Mouse (Mus musculus) liver, adult 2 months (tissue): ENCODE measurements around the gene Htr1d. TPM values are rescaled to one million over a fixed set of nuclear protein-coding genes. Genes with fewer than 3 reads are reported as not detected.
A peak's percentile ranks its signal among the peaks of the same experiment; 100 is the strongest.

Experiments used
- DNase-seq: peaks from one replicate; pipeline ENCODE4 v3.0.0-alpha.2; 2011; ENCODE audit warnings: low read depth, low spot score; ENCODE audit errors: extremely low read depth
- H3K27ac ChIP-seq: fragments of 200-500 bp; replicated peaks from 2 replicates; pipeline ENCODE4 v1.5.1; 2012; ENCODE audit warnings: low read depth, mild to moderate bottlenecking, control low read depth, inconsistent platforms, low read length; ENCODE audit not compliant: insufficient read depth
- H3K27me3 ChIP-seq: fragments of 200-500 bp; 2 replicates; pipeline ENCODE4 v1.6.1; 2012; ENCODE audit warnings: mild to moderate bottlenecking, moderate library complexity, low read length, inconsistent platforms; ENCODE audit not compliant: control insufficient read depth, insufficient read depth
- H3K36me3 ChIP-seq: fragments of 200-500 bp; 2 replicates; pipeline ENCODE4 v1.6.1; 2012; ENCODE audit warnings: low read length, inconsistent platforms; ENCODE audit not compliant: control insufficient read depth, insufficient read depth
- H3K4me1 ChIP-seq: fragments of 200-500 bp; 2 replicates; pipeline ENCODE4 v1.6.1; 2011; ENCODE audit warnings: low read length; ENCODE audit not compliant: control insufficient read depth, insufficient read depth
- H3K4me3 ChIP-seq: fragments of 200-500 bp; 2 replicates; pipeline ENCODE4 v1.5.1; 2011; ENCODE audit warnings: low read depth, mild to moderate bottlenecking, control low read depth, low read length, moderate library complexity; ENCODE audit not compliant: insufficient read depth
- H3K79me2 ChIP-seq: fragments of 200-500 bp; 2 replicates; pipeline ENCODE4 v1.6.1; 2012; ENCODE audit warnings: inconsistent platforms, mild to moderate bottlenecking, low read length, moderate library complexity; ENCODE audit not compliant: control insufficient read depth, insufficient read depth
- H3K9ac ChIP-seq: fragments of 200-500 bp; 2 replicates; pipeline ENCODE4 v1.6.1; 2012; ENCODE audit warnings: low read depth, mild to moderate bottlenecking, control low read depth, inconsistent platforms, low read length
- CTCF ChIP-seq: fragments of 200-500 bp; IDR thresholded peaks from 2 replicates; pipeline ENCODE4 v1.5.1; 2011; ENCODE audit warnings: low read depth, low read length, control low read depth
- POLR2A ChIP-seq: fragments of 200-500 bp; IDR thresholded peaks from 2 replicates; pipeline ENCODE4 v1.6.1; 2011; ENCODE audit warnings: low read length, control low read depth; ENCODE audit not compliant: insufficient read depth; ENCODE audit errors: extremely low read depth
- WGBS: fragments of 180-500 bp; shearing (Covaris S2); methylation state at CpG from one replicate; pipeline ENCODE4 v1.1.7; 2018; 5-methylcytosine and 5-hydroxymethylcytosine counted together
- polyA plus RNA-seq: library from polyadenylated mRNA; depleted of rRNA; stranded (reverse); fragments of >200 nt; gene quantifications from 2 replicates; pipeline ENCODE4 v1.2.3, GENCODE M21; 2012
- total RNA-seq: library from RNA; depleted of rRNA; stranded (reverse); fragments of >200 nt; gene quantifications from 2 replicates; pipeline ENCODE4 v1.2.3, GENCODE M21; 2014

The Htr1d gene
- total and polyA plus RNA-seq, 2 experiments: 0.82 TPM; not detected in 1

DNA sequence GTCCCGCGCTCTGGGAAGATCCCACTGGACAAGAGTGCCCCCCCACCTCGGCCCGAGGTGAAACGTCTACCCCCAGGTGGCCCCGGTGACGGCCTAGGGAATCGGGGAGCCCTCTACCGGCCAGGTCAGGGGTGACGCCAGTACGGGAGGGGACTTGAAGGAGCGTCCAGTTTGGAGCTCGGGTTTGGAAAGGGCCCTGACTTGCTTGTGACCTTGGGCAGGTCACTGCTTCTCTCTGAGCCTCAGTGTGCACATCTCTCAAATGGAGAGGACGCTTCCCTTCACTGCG, 1.6 kb downstream of the Htr1d start:
- Histone ChIP-seq H3K4me3 (peak overlapping the region; percentile 42; the same call in 1 of the 2 replicates), H3K36me3 (no peaks in the 10 kb centered on the region), H3K9ac (no peak overlapping the region), H3K27ac (no peak overlapping the region), H3K79me2 (no peaks in the 10 kb centered on the region), H3K27me3 (0 out of 2 replicates have a peak, but pooled peaks cover 3% of the 10 kb centered on the region), H3K4me1 (0 out of 2 replicates have a peak, but pooled peaks cover 3% of the 10 kb centered on the region)
- peak; percentile 66 for TF ChIP-seq CTCF
- no peak for TF ChIP-seq POLR2A
- DNase-seq: peak; percentile 12
- WGBS: 3% methylated on average over 15 of the region's 15 CpGs

DNA sequence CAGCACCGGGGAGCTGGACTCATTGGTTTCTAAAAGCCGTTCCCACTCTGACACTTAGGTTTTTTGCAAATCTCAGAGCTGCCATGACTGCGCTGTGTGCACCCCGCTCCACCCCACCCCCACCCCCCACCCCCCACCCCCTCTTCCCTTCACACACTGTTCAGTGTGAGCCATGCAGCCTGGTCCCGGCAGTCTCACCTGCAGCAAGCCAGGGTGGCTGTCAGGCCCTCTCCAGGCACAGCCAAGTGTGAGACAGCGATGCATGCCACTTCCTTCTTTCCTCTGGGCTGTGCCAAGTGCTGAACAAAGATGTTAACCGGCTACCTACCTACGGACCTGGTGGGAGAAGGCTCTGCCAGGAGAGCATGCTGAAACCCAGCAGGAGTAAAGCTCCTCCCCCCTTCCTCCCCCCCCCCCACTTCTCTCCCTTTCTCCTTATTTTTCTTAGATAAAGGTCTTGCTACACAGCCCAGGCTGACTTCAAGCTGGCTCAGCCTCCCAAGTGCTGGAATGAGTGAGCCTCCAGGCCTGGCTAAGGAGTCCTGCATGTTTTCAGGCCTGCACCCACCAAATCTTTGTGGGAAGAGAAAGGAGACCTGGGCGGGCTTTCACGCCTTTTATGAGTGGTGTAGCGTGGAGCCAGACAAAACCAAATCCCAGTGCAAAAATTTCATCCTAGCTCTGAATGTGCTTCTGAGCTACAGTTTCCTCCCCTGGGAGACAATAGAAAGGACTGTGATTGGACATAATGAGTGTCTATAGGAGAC, 7.5 kb downstream of the Htr1d start:
- TF ChIP-seq CTCF: no peak
- TF ChIP-seq POLR2A: no peak
- Histone ChIP-seq H3K9ac (no peak overlapping the region), H3K4me3 (no peak overlapping the region), H3K79me2 (no peaks in the 10 kb centered on the region), H3K27me3 (no peaks in the 10 kb centered on the region), H3K4me1 (no peaks in the 10 kb centered on the region), H3K36me3 (no peaks in the 10 kb centered on the region), H3K27ac (no peak overlapping the region)
- 80% methylated on average over 11 of the region's 11 CpGs for WGBS
- no peak for DNase-seq

DNA sequence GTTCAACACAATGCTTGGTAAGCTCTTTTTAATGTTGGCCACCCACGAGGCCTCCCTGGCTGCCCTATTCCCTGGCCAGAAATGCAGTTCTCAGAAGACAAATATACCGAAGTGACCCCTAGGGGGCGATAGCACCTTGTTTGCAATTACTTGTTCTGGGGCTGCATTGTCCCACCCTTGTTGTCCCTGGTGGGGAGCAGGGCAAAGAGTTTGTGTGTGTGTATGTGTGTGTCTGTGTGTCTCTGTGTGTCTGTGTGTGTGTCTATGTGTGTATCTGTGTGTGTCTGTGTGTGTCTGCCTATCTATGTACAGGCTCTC, 8.0 kb downstream of the Htr1d start:
- Histone ChIP-seq H3K79me2 (no peaks in the 10 kb centered on the region), H3K36me3 (no peaks in the 10 kb centered on the region), H3K4me1 (no peaks in the 10 kb centered on the region), H3K27me3 (no peaks in the 10 kb centered on the region), H3K4me3 (no peak overlapping the region), H3K9ac (no peak overlapping the region), H3K27ac (no peak overlapping the region)
- 7% methylated on average over 3 of the region's 3 CpGs for WGBS
- DNase-seq: peak; percentile 40
- peak; percentile 60 for TF ChIP-seq CTCF
- TF ChIP-seq POLR2A: no peak

- 90% methylated on average over 4 of the region's 4 CpGs for WGBS
- no peak overlapping the region for H3K4me3 ChIP-seq
- H3K27ac ChIP-seq: no peak overlapping the region
- H3K9ac ChIP-seq: no peak overlapping the region
- H3K36me3 ChIP-seq: no peaks in the 10 kb centered on the region
- no peaks in the 10 kb centered on the region for H3K27me3 ChIP-seq
- DNase-seq: no peak
- TF ChIP-seq POLR2A (no peak), CTCF (no peak)
- no peaks in the 10 kb centered on the region for H3K4me1 ChIP-seq
- no peaks in the 10 kb centered on the region for H3K79me2 ChIP-seq
These were observed 10.7 kb downstream of the Htr1d start for GRCm38 (mm10) chr4:136434029-136434428.

DNA sequence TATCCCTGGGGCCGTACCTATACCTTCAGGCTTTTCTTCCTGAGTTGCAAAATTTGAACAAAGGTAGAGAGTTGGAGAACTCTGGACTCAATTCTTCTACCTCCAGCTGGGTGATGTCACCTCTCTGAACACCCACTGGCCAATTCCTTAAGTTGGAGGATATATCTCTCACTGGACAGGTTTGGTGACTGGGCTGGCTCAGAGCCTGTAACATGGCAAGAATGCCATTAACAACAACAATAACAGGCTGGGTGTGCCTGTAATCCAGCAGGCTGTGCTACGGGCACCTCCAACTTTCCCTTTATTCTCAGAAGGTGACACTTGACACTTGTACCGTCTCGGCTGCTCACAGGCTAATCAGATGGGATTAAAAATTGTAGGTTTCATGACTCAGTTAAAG, 15.8 kb downstream of the Htr1d start:
- no peak for TF ChIP-seq POLR2A
- no peak for TF ChIP-seq CTCF
- DNase-seq: no peak
- Histone ChIP-seq H3K79me2 (no peaks in the 10 kb centered on the region), H3K27me3 (no peaks in the 10 kb centered on the region), H3K4me3 (no peak overlapping the region), H3K36me3 (no peaks in the 10 kb centered on the region), H3K4me1 (no peaks in the 10 kb centered on the region), H3K27ac (no peak overlapping the region), H3K9ac (no peak overlapping the region)
- 81% methylated on average over 4 of the region's 4 CpGs for WGBS

DNA sequence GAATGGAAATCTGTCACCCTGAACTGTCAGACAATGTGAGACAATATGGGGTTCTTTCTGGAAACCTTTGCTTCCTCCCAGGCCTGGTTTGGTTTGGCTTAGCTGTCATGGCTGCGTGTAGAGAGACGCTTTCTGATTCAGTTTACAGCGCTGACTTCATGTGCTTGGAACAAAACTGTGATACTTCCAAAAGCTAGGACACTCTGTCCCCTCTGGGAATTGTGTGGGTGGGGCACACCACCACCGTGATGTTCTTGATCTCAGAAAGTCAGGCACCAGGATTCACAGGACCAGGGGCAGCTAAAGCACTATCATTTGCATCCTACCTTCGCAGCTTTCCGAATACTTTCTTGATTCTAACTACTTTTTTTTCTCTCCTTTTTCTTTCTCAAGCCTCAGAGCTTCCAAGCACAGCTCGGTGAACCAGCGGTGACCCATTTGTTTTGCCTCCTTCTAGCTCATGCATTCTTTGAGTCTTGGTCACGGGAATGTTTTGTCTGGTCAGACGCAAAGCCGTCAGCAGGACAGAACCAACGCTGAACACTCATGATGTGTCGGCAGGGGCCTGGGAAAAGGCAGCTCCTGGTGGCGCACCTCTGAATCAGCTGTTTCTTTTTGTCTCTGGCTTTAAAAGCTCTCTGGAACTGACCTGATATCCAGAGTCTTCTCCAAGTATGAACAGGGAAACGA, 18.2 kb downstream of the Htr1d start:
- WGBS: 86% methylated on average over 15 of the region's 15 CpGs
- DNase-seq: no peak
- H3K4me1 ChIP-seq: no peaks in the 10 kb centered on the region
- TF ChIP-seq POLR2A (no peak), CTCF (no peak)
- no peak overlapping the region for H3K4me3 ChIP-seq
- H3K9ac ChIP-seq: no peak overlapping the region
- no peaks in the 10 kb centered on the region for H3K36me3 ChIP-seq
- H3K27me3 ChIP-seq: no peaks in the 10 kb centered on the region
- H3K79me2 ChIP-seq: no peaks in the 10 kb centered on the region
- H3K27ac ChIP-seq: no peak overlapping the region
